Mouse (Mus musculus) cerebellum, adult 9-11 months (tissue): ENCODE measurements at regions not wholly inside any gene's neighbourhood (a gene's known extent, or its start where the extent isn't known, plus 50 kb on each side); places are given as distances from the start of the nearest gene placed in this dataset.

Experiments used
- DNase-seq: peaks from one replicate; pipeline ENCODE4 v3.0.0; 2022

- no peak for DNase-seq
Measured at GRCm38 (mm10) chr13:112004126-112004525, 195.3 kb upstream of the Map3k1 start.

GRCm38 (mm10) chr13:112005421-112005820 is 196.6 kb upstream of the Map3k1 start:
- DNase-seq = no peak

GRCm38 (mm10) chr13:112008806-112009205 is 200.0 kb upstream of the Map3k1 start:
- DNase-seq = no peak

GRCm38 (mm10) chr13:112009288-112009687 is 200.5 kb upstream of the Map3k1 start:
- no peak for DNase-seq

- DNase-seq = no peak
Measured at GRCm38 (mm10) chr13:112010464-112010863, 201.7 kb upstream of the Map3k1 start.

GRCm38 (mm10) chr13:112012640-112013039 is 203.8 kb upstream of the Map3k1 start:
- DNase-seq = no peak

- DNase-seq = no peak
Measured at GRCm38 (mm10) chr13:112015083-112015482, 206.3 kb upstream of the Map3k1 start.

- no peak for DNase-seq
Measured at GRCm38 (mm10) chr13:112016280-112016679, 207.5 kb upstream of the Map3k1 start.

GRCm38 (mm10) chr13:112018497-112019281 is 209.9 kb upstream of the Map3k1 start:
- no peak for DNase-seq

- DNase-seq = no peak
Measured at GRCm38 (mm10) chr13:112019575-112019974, 210.8 kb upstream of the Map3k1 start.

- DNase-seq = no peak
Measured at GRCm38 (mm10) chr13:112023171-112023570, 214.4 kb upstream of the Map3k1 start.

- no peak for DNase-seq
Measured at GRCm38 (mm10) chr13:112024667-112025585, 216.1 kb upstream of the Map3k1 start.

- DNase-seq = no peak
Measured at GRCm38 (mm10) chr13:112025586-112025950, 216.8 kb upstream of the Map3k1 start.

- no peak for DNase-seq
Measured at GRCm38 (mm10) chr13:112027736-112028135, 218.9 kb upstream of the Map3k1 start.

GRCm38 (mm10) chr13:112031061-112031460 is 222.3 kb upstream of the Map3k1 start:
- DNase-seq = no peak

GRCm38 (mm10) chr13:112031631-112032320 is 223.0 kb upstream of the Map3k1 start:
- DNase-seq = no peak

GRCm38 (mm10) chr13:112037731-112038380 is 229.1 kb upstream of the Map3k1 start:
- DNase-seq = no peak

- DNase-seq = no peak
Measured at GRCm38 (mm10) chr13:112038556-112039304, 229.9 kb upstream of the Map3k1 start.

- DNase-seq = no peak
Measured at GRCm38 (mm10) chr13:112039422-112040145, 230.8 kb upstream of the Map3k1 start.

GRCm38 (mm10) chr13:112043524-112044246 is 234.9 kb upstream of the Map3k1 start:
- no peak for DNase-seq

- DNase-seq = no peak
Measured at GRCm38 (mm10) chr13:112044372-112044771, 235.6 kb upstream of the Map3k1 start.
